Mouse (Mus musculus) ES-Bruce4 (cell line): ENCODE data around the gene Epgn. TPM values are rescaled to one million over a fixed set of nuclear protein-coding genes. Genes with fewer than 3 reads are reported as not detected.

Experiments used
- H3K27ac ChIP-seq: 2 replicates; pipeline ENCODE4 v1.5.1; 2012; ENCODE audit warnings: low read length, inconsistent platforms; ENCODE audit not compliant: insufficient read depth
- H3K27me3 ChIP-seq: 2 replicates; pipeline ENCODE4 v1.6.1; 2012; ENCODE audit warnings: mild to moderate bottlenecking, low read length, inconsistent platforms; ENCODE audit not compliant: control insufficient read depth, poor library complexity, insufficient read depth, severe bottlenecking
- H3K36me3 ChIP-seq: 2 replicates; pipeline ENCODE4 v1.6.1; 2012; ENCODE audit warnings: inconsistent platforms, mild to moderate bottlenecking, low read length, moderate library complexity; ENCODE audit not compliant: control insufficient read depth, poor library complexity, insufficient read depth, severe bottlenecking
- H3K4me1 ChIP-seq: one replicate; pipeline ENCODE4 v1.8.1; 2011; ENCODE audit warnings: low read length; ENCODE audit not compliant: control insufficient read depth, insufficient read depth
- H3K4me3 ChIP-seq: 2 replicates; pipeline ENCODE4 v1.5.1; 2011; ENCODE audit warnings: low read depth, mild to moderate bottlenecking, low read length
- H3K9ac ChIP-seq: 2 replicates; pipeline ENCODE4 v1.6.1; 2012; ENCODE audit warnings: low read depth, mild to moderate bottlenecking, inconsistent platforms; ENCODE audit not compliant: poor library complexity, severe bottlenecking
- H3K9me3 ChIP-seq: replicated peaks from 2 replicates; pipeline ENCODE4 v1.6.1; 2012; ENCODE audit warnings: mild to moderate bottlenecking, low read length, inconsistent platforms; ENCODE audit not compliant: control insufficient read depth, poor library complexity, insufficient read depth, severe bottlenecking
- CTCF ChIP-seq: IDR thresholded peaks from one replicate; pipeline ENCODE4 v1.8.1; 2011; ENCODE audit warnings: low read depth, low read length
- EP300 ChIP-seq: IDR thresholded peaks from 2 replicates; pipeline ENCODE4 v1.6.1; 2011; ENCODE audit warnings: low read depth, low read length; ENCODE audit not compliant: insufficient read depth
- POLR2A ChIP-seq: IDR thresholded peaks from one replicate; pipeline ENCODE4 v1.8.1; 2011; ENCODE audit warnings: low read length; ENCODE audit not compliant: insufficient read depth
- polyA plus RNA-seq: library from polyadenylated mRNA; stranded (reverse); fragments of >200 nt; gene quantifications from 2 replicates; pipeline ENCODE4 v1.2.4, GENCODE M21; 2011; ENCODE audit warnings: low read depth; ENCODE audit not compliant: missing spikeins, insufficient read depth, insufficient read length

Gene Epgn
- polyA plus RNA-seq, 1 experiment: not detected

- no peaks in the 10 kb centered on the region for H3K9me3 ChIP-seq
- TF ChIP-seq EP300 (no peak), CTCF (no peak), POLR2A (no peak)
- H3K36me3 ChIP-seq: no peaks in the 10 kb centered on the region
- H3K27ac ChIP-seq: no peak overlapping the region
- no peak overlapping the region for H3K4me3 ChIP-seq
- no peak overlapping the region for H3K9ac ChIP-seq
- H3K27me3 ChIP-seq: no peaks in the 10 kb centered on the region
- no peaks in the 10 kb centered on the region for H3K4me1 ChIP-seq
Measured at GRCm38 (mm10) chr5:91015216-91015615, 12.0 kb upstream of the Epgn start.

- no peak overlapping the region for H3K4me3 ChIP-seq
- no peak overlapping the region for H3K27ac ChIP-seq
- no peaks in the 10 kb centered on the region for H3K36me3 ChIP-seq
- TF ChIP-seq POLR2A (no peak), EP300 (no peak), CTCF (no peak)
- no peaks in the 10 kb centered on the region for H3K4me1 ChIP-seq
- no peaks in the 10 kb centered on the region for H3K9me3 ChIP-seq
- no peaks in the 10 kb centered on the region for H3K27me3 ChIP-seq
- H3K9ac ChIP-seq: no peak overlapping the region
Measured at GRCm38 (mm10) chr5:91023114-91023513, 4.2 kb upstream of the Epgn start.

- no peaks in the 10 kb centered on the region for H3K4me1 ChIP-seq
- no peak for TF ChIP-seq POLR2A
- TF ChIP-seq EP300: no peak
- no peak for TF ChIP-seq CTCF
Measured at GRCm38 (mm10) chr5:91027840-91028239, 576 bp downstream of the Epgn start.

GRCm38 (mm10) chr5:91030629-91031028 is 3.4 kb downstream of the Epgn start:
- H3K9me3 ChIP-seq: no peaks in the 10 kb centered on the region
- no peak overlapping the region for H3K27ac ChIP-seq
- no peaks in the 10 kb centered on the region for H3K36me3 ChIP-seq
- no peaks in the 10 kb centered on the region; the same call in 1 of the 2 replicates for H3K27me3 ChIP-seq
- no peaks in the 10 kb centered on the region for H3K4me1 ChIP-seq
- no peak overlapping the region for H3K9ac ChIP-seq
- no peak for TF ChIP-seq POLR2A
- no peak for TF ChIP-seq EP300
- TF ChIP-seq CTCF: no peak
- H3K4me3 ChIP-seq: no peak overlapping the region

More at GRCm38 (mm10) chr5:91027840-91028239, 576 bp downstream of the Epgn start:
- Histone ChIP-seq H3K9me3 (no peaks in the 10 kb centered on the region), H3K9ac (no peak overlapping the region), H3K36me3 (no peaks in the 10 kb centered on the region), H3K4me3 (no peak overlapping the region), H3K27ac (no peak overlapping the region), H3K27me3 (no peaks in the 10 kb centered on the region; the same call in 1 of the 2 replicates)

DNA sequence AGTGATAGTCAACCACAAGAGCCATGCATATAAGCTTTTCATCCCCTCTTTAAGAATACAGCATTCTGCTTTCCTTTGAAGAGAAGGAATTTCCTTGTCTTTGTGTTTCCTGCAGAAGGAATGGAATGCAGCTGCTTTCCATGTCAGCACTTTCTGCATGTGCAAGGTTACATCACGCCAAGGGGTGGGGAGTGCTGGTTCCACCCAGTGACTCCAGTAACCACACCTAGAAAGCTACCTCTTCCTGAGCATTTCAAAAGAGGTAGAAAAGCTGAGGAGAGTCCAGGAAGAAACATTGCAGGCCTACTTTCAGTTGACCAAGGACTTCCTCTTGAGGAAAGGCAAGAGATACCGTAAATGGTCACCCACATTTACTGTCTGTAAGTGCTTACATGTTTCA is 8.1 kb downstream of the Epgn start:
- TF ChIP-seq EP300 (no peak), POLR2A (no peak), CTCF (no peak)
- no peaks in the 10 kb centered on the region for H3K9me3 ChIP-seq
- no peak overlapping the region for H3K9ac ChIP-seq
- H3K4me3 ChIP-seq: no peak overlapping the region
- no peak overlapping the region; the same call in 1 of the 2 replicates for H3K27ac ChIP-seq
- H3K36me3 ChIP-seq: no peaks in the 10 kb centered on the region
- H3K27me3 ChIP-seq: no peaks in the 10 kb centered on the region
- H3K4me1 ChIP-seq: peaks cover 2% of the 10 kb centered on the region

GRCm38 (mm10) chr5:91036628-91037027 is 9.4 kb downstream of the Epgn start:
- no peak overlapping the region for H3K27ac ChIP-seq
- H3K27me3 ChIP-seq: no peaks in the 10 kb centered on the region
- H3K36me3 ChIP-seq: no peaks in the 10 kb centered on the region
- TF ChIP-seq POLR2A (no peak), CTCF (no peak), EP300 (no peak)
- no peaks in the 10 kb centered on the region for H3K9me3 ChIP-seq
- no peak overlapping the region for H3K4me3 ChIP-seq
- no peak overlapping the region for H3K9ac ChIP-seq
- peaks cover 2% of the 10 kb centered on the region for H3K4me1 ChIP-seq
